ENCODE assay signal across 1 mouse cellular context in the genomic region with DNA sequence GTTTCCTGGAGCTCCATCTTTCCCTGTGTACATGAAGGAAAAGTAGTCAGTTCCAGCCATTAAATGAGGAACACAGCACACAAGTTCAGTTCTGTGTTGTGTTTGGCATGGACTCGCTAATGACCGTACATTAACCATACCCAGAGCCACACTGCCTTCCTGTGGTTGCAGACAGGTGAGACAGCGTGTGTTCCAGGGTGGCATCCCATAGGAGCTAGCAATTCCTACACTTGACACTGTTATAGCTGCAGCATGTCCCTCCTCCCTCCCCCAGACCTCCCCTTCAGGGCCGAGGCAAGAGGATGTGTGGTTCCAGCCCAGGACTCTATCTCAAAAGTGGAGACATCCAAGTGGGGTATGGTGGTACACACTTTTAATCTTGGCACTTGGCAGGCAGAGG.
TF ChIP-seq lines count a peak whose summit lies in the region.

No protein-coding gene starts in this region.

TF ChIP-seq in myocyte, 11 proteins besides CTCF, POLR2A, EP300 and RAD21:
- TF ChIP-seq POLR2AphosphoS2 (IDR thresholded peaks at IDR 0.05; ENCODE audit: insufficient read length, low read depth) = peak; percentile 91
- no peak for TF ChIP-seq MYOD1 (IDR thresholded peaks at IDR 0.05; ENCODE audit: control insufficient read depth in 1 of 3, insufficient read length in 2 of 3, low read depth in 2 of 3)
